Mouse (Mus musculus) naive thymus-derived CD4-positive, alpha-beta T cell, adult 2 months (primary cell): ENCODE results near the gene Traf1.

Source experiments
- DNase-seq: peaks from one replicate; pipeline ENCODE4 v3.0.0-alpha.2; 2011; ENCODE audit warnings: low read depth

The Traf1 gene

GRCm38 (mm10) chr2:34901726-34902125, 59.8 kb downstream of the Traf1 start:
- no peak for DNase-seq

GRCm38 (mm10) chr2:34900412-34900811, 61.2 kb downstream of the Traf1 start:
- DNase-seq = no peak

- DNase-seq = no peak
Observed at GRCm38 (mm10) chr2:34899682-34900081, 61.9 kb downstream of the Traf1 start.

GRCm38 (mm10) chr2:34897820-34898219, 63.8 kb downstream of the Traf1 start:
- peak; percentile 71 for DNase-seq

- DNase-seq = no peak
Observed at GRCm38 (mm10) chr2:34896821-34897460, 64.6 kb downstream of the Traf1 start.

GRCm38 (mm10) chr2:34895503-34896113, 66.0 kb downstream of the Traf1 start:
- no peak for DNase-seq

GRCm38 (mm10) chr2:34893950-34894349, 67.6 kb downstream of the Traf1 start:
- DNase-seq = no peak
